Mouse (Mus musculus): ENCODE measurements around the gene E330009J07Rik. TPM values are rescaled to one million over a fixed set of nuclear protein-coding genes. Genes with fewer than 3 reads are reported as not detected.

The E330009J07Rik gene
- polyA plus RNA-seq (2012; rRNA removed) = 2.8 and 4.3 TPM in 2 replicates

DNA sequence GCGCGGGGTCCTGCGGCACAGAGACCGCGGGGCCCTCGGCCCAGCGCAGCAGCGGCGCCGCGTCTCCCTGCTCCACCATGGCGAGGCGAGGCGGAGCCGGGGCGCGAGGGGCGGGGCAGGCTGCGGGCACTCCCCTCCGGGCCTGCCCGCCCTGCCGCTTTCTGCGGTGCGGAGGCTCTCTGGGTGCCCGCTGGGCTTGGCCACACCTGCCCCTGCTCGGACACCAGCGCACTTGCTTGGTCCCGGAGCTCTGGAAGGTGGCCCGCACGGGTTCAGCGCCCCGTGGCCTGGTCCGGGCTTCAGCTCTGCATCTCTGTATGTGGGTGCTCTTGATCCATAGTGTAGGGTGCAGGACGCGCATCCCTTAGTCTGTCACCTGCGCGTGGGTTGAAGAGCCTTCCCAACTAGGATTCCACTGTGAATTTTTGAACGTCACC lies at the start of gene E330009J07Rik:
Gene E330009J07Rik (minus strand): TSS at position 89 of the 437 bp plus-strand sequence.

DNA sequence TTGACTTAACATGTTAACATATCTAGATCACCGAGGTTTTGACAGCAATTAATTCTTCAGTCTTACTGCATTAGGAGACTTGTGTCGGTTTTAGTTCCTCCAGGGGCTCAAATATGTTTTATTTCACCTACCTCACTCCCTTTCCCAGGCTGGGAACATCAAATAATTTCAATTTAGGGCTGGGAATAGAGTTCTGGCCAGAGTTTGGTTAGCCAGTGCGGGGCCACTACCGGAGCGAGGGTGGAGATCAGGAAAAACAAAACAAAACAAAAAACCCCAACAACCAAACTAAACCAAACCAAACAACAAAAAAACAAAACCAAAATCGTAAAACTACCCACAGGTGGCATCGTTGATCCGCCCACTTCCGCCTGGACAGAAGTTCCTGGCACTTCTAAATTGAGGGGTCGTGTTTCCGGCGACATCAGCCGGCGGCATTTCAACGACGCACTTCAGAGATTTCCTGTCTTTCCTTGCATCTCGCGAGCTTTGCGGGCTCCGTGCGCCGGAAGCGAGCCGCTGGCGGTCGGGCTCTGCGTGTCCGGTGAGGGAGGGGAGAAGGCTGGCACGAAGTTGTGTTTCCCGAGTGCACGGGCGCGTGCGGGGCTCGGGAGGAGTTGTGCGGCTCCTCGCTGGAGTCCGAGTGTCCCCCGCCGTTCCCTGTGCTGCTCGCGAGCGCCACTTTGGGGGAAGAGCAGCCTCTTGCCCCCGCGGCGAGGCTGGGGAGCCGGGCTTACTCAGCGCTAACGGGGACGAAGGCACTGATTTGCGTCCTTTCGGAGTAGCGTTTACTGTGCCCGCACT lies 35.2 kb upstream of the E330009J07Rik start, which contains the start of gene Ssbp1:
Gene Ssbp1 (plus strand): TSS at position 437 of the 804 bp plus-strand sequence.

DNA sequence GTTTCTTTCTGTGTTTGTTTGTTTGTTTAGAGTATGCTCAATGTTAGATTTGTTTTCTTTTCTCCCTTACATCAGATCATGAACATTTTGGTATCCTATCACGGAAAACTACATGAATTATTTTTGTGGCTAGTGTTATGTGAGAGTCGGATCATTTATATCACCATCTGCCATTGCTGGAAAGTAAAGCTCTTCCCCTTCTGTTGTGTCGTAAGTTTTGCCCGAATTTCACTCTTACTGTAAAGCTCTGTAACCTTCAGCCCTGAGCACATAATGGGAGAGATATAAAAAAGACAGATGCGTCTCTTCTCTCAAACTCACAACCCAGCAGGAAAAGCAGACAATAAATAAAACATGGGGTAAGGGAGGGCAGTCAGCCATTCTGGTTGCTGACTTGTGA lies 3.0 kb upstream of the E330009J07Rik start, which contains the start of gene Wee2:
Gene Wee2 (plus strand): TSS at position 153 of the 400 bp plus-strand sequence.

Other genes starting within 250 kb of the E330009J07Rik start
- 1.7 and 2.8 TPM in 2 replicates for gene Agk, start 111.0 kb downstream of the E330009J07Rik start, polyA plus RNA-seq (2012; rRNA removed)
- not detected in 2 replicates for gene Wee2, start 3.0 kb upstream of the E330009J07Rik start, polyA plus RNA-seq (2012; rRNA removed)
- 2.2 and 2.4 TPM in 2 replicates for gene Ssbp1, start 35.2 kb upstream of the E330009J07Rik start, polyA plus RNA-seq (2012; rRNA removed)
- not detected in 2 replicates for gene Tas2r137, start 55.1 kb upstream of the E330009J07Rik start, polyA plus RNA-seq (2012; rRNA removed)
- gene Tas2r108, start 57.4 kb upstream of the E330009J07Rik start, polyA plus RNA-seq (2012; rRNA removed) = not detected in 2 replicates
- gene Prss37, start 83.4 kb upstream of the E330009J07Rik start, polyA plus RNA-seq (2012; rRNA removed) = not detected in 2 replicates
- not detected in 2 replicates for gene Olfr461, start 118.9 kb upstream of the E330009J07Rik start, polyA plus RNA-seq (2012; rRNA removed)
- gene Olfr460, start 133.4 kb upstream of the E330009J07Rik start, polyA plus RNA-seq (2012; rRNA removed) = not detected in 2 replicates
- gene Clec5a, start 149.7 kb upstream of the E330009J07Rik start, polyA plus RNA-seq (2012; rRNA removed) = not detected in 2 replicates
- not detected in 2 replicates for gene Tas2r138, start 177.2 kb upstream of the E330009J07Rik start, polyA plus RNA-seq (2012; rRNA removed)
- gene Mgam, start 192.7 kb upstream of the E330009J07Rik start, polyA plus RNA-seq (2012; rRNA removed) = 0.06 and 0.16 TPM in 2 replicates